Mouse (Mus musculus) retina, adult 2 months (tissue): Measurements from ENCODE around the gene Fam43b.

Experiments used
- DNase-seq: peaks from one replicate; pipeline ENCODE4 v3.0.0-alpha.2; 2012; ENCODE audit warnings: low read depth, low spot score

Gene Fam43b

GRCm38 (mm10) chr4:138395087-138395970 lies 999 bp downstream of the Fam43b start:
- no peak for DNase-seq

- no peak for DNase-seq
Measured at GRCm38 (mm10) chr4:138393703-138394102, 2.6 kb downstream of the Fam43b start.

- no peak for DNase-seq
Measured at GRCm38 (mm10) chr4:138383789-138384188, 12.5 kb downstream of the Fam43b start.

- DNase-seq = no peak
Measured at GRCm38 (mm10) chr4:138382462-138382861, 13.9 kb downstream of the Fam43b start.

- no peak for DNase-seq
Measured at GRCm38 (mm10) chr4:138380132-138380689, 16.1 kb downstream of the Fam43b start.

GRCm38 (mm10) chr4:138379091-138379840 lies 17.1 kb downstream of the Fam43b start:
- peak; percentile 64 for DNase-seq

- no peak for DNase-seq
Measured at GRCm38 (mm10) chr4:138377526-138377925, 18.8 kb downstream of the Fam43b start.

GRCm38 (mm10) chr4:138375117-138375516 lies 21.2 kb downstream of the Fam43b start:
- no peak for DNase-seq

GRCm38 (mm10) chr4:138370996-138371516 lies 25.3 kb downstream of the Fam43b start:
- no peak for DNase-seq

- no peak for DNase-seq
Measured at GRCm38 (mm10) chr4:138368498-138369260, 27.6 kb downstream of the Fam43b start.

GRCm38 (mm10) chr4:138367641-138368497 lies 28.5 kb downstream of the Fam43b start, which contains the start of gene Cda:
Cda (minus strand) TSS chr4:138367992.
- peak; percentile 25 for DNase-seq

GRCm38 (mm10) chr4:138366561-138366960 lies 29.8 kb downstream of the Fam43b start:
- DNase-seq = no peak

- no peak for DNase-seq
Measured at GRCm38 (mm10) chr4:138363511-138363910, 32.8 kb downstream of the Fam43b start.

GRCm38 (mm10) chr4:138362883-138363282 lies 33.4 kb downstream of the Fam43b start:
- DNase-seq = no peak

- DNase-seq = no peak
Measured at GRCm38 (mm10) chr4:138361370-138361821, 34.9 kb downstream of the Fam43b start.

GRCm38 (mm10) chr4:138358176-138358575 lies 38.2 kb downstream of the Fam43b start:
- no peak for DNase-seq

- no peak for DNase-seq
Measured at GRCm38 (mm10) chr4:138356551-138356950, 39.8 kb downstream of the Fam43b start.

GRCm38 (mm10) chr4:138356141-138356540 lies 40.2 kb downstream of the Fam43b start:
- no peak for DNase-seq

- DNase-seq = no peak
Measured at GRCm38 (mm10) chr4:138355496-138355895, 40.8 kb downstream of the Fam43b start.
